Mouse (Mus musculus): ENCODE results near the gene Tnfrsf22. TPM values are rescaled to one million over a fixed set of nuclear protein-coding genes. Genes with fewer than 3 reads are reported as not detected.

Gene Tnfrsf22
- polyA plus RNA-seq, 1 experiment from 2014 or later, result 2.5 TPM

- 49% methylated on average over 5 of the region's 5 CpGs for WGBS
These were observed 54.6 kb downstream of the Tnfrsf22 start for GRCm38 (mm10) chr7:143594865-143595264.

GRCm38 (mm10) chr7:143592255-143592654, 57.2 kb downstream of the Tnfrsf22 start:
- H3K36me3 ChIP-seq (ENCODE audit: control insufficient read depth, insufficient read depth, low read length), result peaks cover 54% of the 10 kb centered on the region
- no peak overlapping the region for H3K4me2 ChIP-seq (ENCODE audit: low read length)
- ATAC-seq, result no peak
- no peak overlapping the region for H3K27ac ChIP-seq (ENCODE audit: low read depth, low read length)
- H3K9me3 ChIP-seq (replicated peaks; ENCODE audit: control insufficient read depth, low read length), result no peaks in the 10 kb centered on the region
- H3K4me1 ChIP-seq (ENCODE audit: control insufficient read depth, insufficient read depth, low read length), result no peaks in the 10 kb centered on the region
- no peak overlapping the region for H3K4me3 ChIP-seq (ENCODE audit: low read depth, low read length)
- no peak for DNase-seq (ENCODE audit: low spot score)
- no peaks in the 10 kb centered on the region for H3K27me3 ChIP-seq (replicated peaks; ENCODE audit: control insufficient read depth, insufficient read depth, low read length)
- WGBS, result 91% methylated on average over 10 of the region's 10 CpGs
- H3K9ac ChIP-seq (ENCODE audit: low read length), result no peak overlapping the region

More at GRCm38 (mm10) chr7:143594865-143595264, 54.6 kb downstream of the Tnfrsf22 start:
- H3K9ac ChIP-seq (ENCODE audit: low read length), result no peak overlapping the region
- no peaks in the 10 kb centered on the region for H3K9me3 ChIP-seq (replicated peaks; ENCODE audit: control insufficient read depth, low read length)
- ATAC-seq, result peak; percentile 53; the same call in 1 of the 2 replicates
- peaks cover 30% of the 10 kb centered on the region for H3K36me3 ChIP-seq (ENCODE audit: control insufficient read depth, insufficient read depth, low read length)
- H3K27ac ChIP-seq (ENCODE audit: low read depth, low read length), result 0 out of 2 replicates have a peak overlapping the region, but pooled peaks have one; percentile 21
- no peak overlapping the region for H3K4me2 ChIP-seq (ENCODE audit: low read length)
- H3K4me3 ChIP-seq (ENCODE audit: low read depth, low read length), result no peak overlapping the region
- peak; percentile 81 for DNase-seq (ENCODE audit: low spot score)
- no peaks in the 10 kb centered on the region for H3K27me3 ChIP-seq (replicated peaks; ENCODE audit: control insufficient read depth, insufficient read depth, low read length)
- peaks cover 8% of the 10 kb centered on the region for H3K4me1 ChIP-seq (ENCODE audit: control insufficient read depth, insufficient read depth, low read length)

GRCm38 (mm10) chr7:143588006-143588405, 61.5 kb downstream of the Tnfrsf22 start:
- DNase-seq (ENCODE audit: low spot score) (no peak), ATAC-seq (no peak)
- no peaks in the 10 kb centered on the region for H3K9me3 ChIP-seq (replicated peaks; ENCODE audit: control insufficient read depth, low read length)
- H3K4me2 ChIP-seq (ENCODE audit: low read length), result no peak overlapping the region
- WGBS, result 91% methylated on average over 4 of the region's 4 CpGs
- H3K36me3 ChIP-seq (ENCODE audit: control insufficient read depth, insufficient read depth, low read length), result peaks cover 86% of the 10 kb centered on the region
- H3K27me3 ChIP-seq (replicated peaks; ENCODE audit: control insufficient read depth, insufficient read depth, low read length), result no peaks in the 10 kb centered on the region
- H3K4me3 ChIP-seq (ENCODE audit: low read depth, low read length), result no peak overlapping the region
- H3K27ac ChIP-seq (ENCODE audit: low read depth, low read length), result no peak overlapping the region
- no peak overlapping the region for H3K9ac ChIP-seq (ENCODE audit: low read length)
- H3K4me1 ChIP-seq (ENCODE audit: control insufficient read depth, insufficient read depth, low read length), result no peaks in the 10 kb centered on the region

- Histone ChIP-seq H3K4me3 (ENCODE audit: low read depth, low read length) (no peak overlapping the region), H3K9me3 (replicated peaks; ENCODE audit: control insufficient read depth, low read length) (no peaks in the 10 kb centered on the region), H3K27ac (ENCODE audit: low read depth, low read length) (no peak overlapping the region), H3K4me2 (ENCODE audit: low read length) (no peak overlapping the region), H3K36me3 (ENCODE audit: control insufficient read depth, insufficient read depth, low read length) (peaks cover 90% of the 10 kb centered on the region), H3K4me1 (ENCODE audit: control insufficient read depth, insufficient read depth, low read length) (no peaks in the 10 kb centered on the region), H3K27me3 (replicated peaks; ENCODE audit: control insufficient read depth, insufficient read depth, low read length) (no peaks in the 10 kb centered on the region), H3K9ac (ENCODE audit: low read length) (no peak overlapping the region)
- WGBS, result 88% methylated on average over 5 of the region's 5 CpGs
- ATAC-seq, result no peak
- no peak for DNase-seq (ENCODE audit: low spot score)
These were observed 61.9 kb downstream of the Tnfrsf22 start for GRCm38 (mm10) chr7:143587586-143587985.

Other genes with a start within 250 kb of the Tnfrsf22 start
- gene Cdkn1c, start 188.6 kb downstream of the Tnfrsf22 start, polyA plus RNA-seq (2014; fragmentation: Nextera tagmentation; extraction: Ambion mirVana), result 229 and 231 TPM in 2 replicates
- 0.52 and 0.66 TPM in 2 replicates for gene Slc22a18, start 175.9 kb downstream of the Tnfrsf22 start, polyA plus RNA-seq (2014; fragmentation: Nextera tagmentation; extraction: Ambion mirVana)
- gene Phlda2, start 146.5 kb downstream of the Tnfrsf22 start, polyA plus RNA-seq (2014; fragmentation: Nextera tagmentation; extraction: Ambion mirVana), result 0.32 TPM in 1 of 2 replicates, not detected in the other
- 179 and 180 TPM in 2 replicates for gene Nap1l4, start 100.6 kb downstream of the Tnfrsf22 start, polyA plus RNA-seq (2014; fragmentation: Nextera tagmentation; extraction: Ambion mirVana)
- 51.5 and 59.2 TPM in 2 replicates for gene Cars, start 49.6 kb downstream of the Tnfrsf22 start, polyA plus RNA-seq (2014; fragmentation: Nextera tagmentation; extraction: Ambion mirVana)
- 0.10 TPM in 1 of 2 replicates, not detected in the other for gene Tnfrsf26, start 20.9 kb downstream of the Tnfrsf22 start, polyA plus RNA-seq (2014; fragmentation: Nextera tagmentation; extraction: Ambion mirVana)
- 0.24 and 0.56 TPM in 2 replicates for gene Tnfrsf23, start 36.2 kb upstream of the Tnfrsf22 start, polyA plus RNA-seq (2014; fragmentation: Nextera tagmentation; extraction: Ambion mirVana)
- gene Osbpl5, start 107.3 kb upstream of the Tnfrsf22 start, polyA plus RNA-seq (2014; fragmentation: Nextera tagmentation; extraction: Ambion mirVana), result 25.8 and 29.4 TPM in 2 replicates
- gene Mrgprg, start 117.3 kb upstream of the Tnfrsf22 start, polyA plus RNA-seq (2014; fragmentation: Nextera tagmentation; extraction: Ambion mirVana), result not detected in 2 replicates
- 2.6 and 3.6 TPM in 2 replicates for gene Mrgpre, start 134.8 kb upstream of the Tnfrsf22 start, polyA plus RNA-seq (2014; fragmentation: Nextera tagmentation; extraction: Ambion mirVana)
- 5.2 TPM in 2 replicates for gene Nadsyn1, start 173.2 kb upstream of the Tnfrsf22 start, polyA plus RNA-seq (2014; fragmentation: Nextera tagmentation; extraction: Ambion mirVana)
- gene Dhcr7, start 173.5 kb upstream of the Tnfrsf22 start, polyA plus RNA-seq (2014; fragmentation: Nextera tagmentation; extraction: Ambion mirVana), result 59.2 and 64.8 TPM in 2 replicates
- gene Gm498, start 217.2 kb upstream of the Tnfrsf22 start, polyA plus RNA-seq (2014; fragmentation: Nextera tagmentation; extraction: Ambion mirVana), result not detected in 2 replicates